Mouse (Mus musculus) stomach, embryonic 16.5 days (tissue): Measurements from ENCODE around the gene Myh1. TPM values are rescaled to one million over a fixed set of nuclear protein-coding genes. Genes with fewer than 3 reads are reported as not detected.

Source experiments
- ATAC-seq: fragments of 200-750 bp; cut with Nextera tagmentation; 2 replicates; pipeline ENCODE4 v1.8.0; 2017; ENCODE audit warnings: moderate number of reproducible peaks, moderate TSS enrichment; ENCODE audit not compliant: insufficient read depth, low FRiP score
- H3K27ac ChIP-seq: fragments of 300-500 bp; sonication (generic); 2 replicates; pipeline ENCODE4 v1.5.1; 2014; ENCODE audit warnings: low read length
- H3K27me3 ChIP-seq: fragments of 300-500 bp; sonication (generic); 2 replicates; pipeline ENCODE4 v1.6.1; 2014; ENCODE audit warnings: low read length, control low read depth, mixed read lengths; ENCODE audit not compliant: control insufficient read depth, insufficient read depth
- H3K36me3 ChIP-seq: fragments of 300-500 bp; sonication (generic); 2 replicates; pipeline ENCODE4 v1.6.1; 2014; ENCODE audit warnings: low read length; ENCODE audit not compliant: control insufficient read depth, insufficient read depth
- H3K4me1 ChIP-seq: fragments of 300-500 bp; sonication (generic); 2 replicates; pipeline ENCODE4 v1.6.1; 2014; ENCODE audit warnings: low read length, control low read depth, mixed read lengths; ENCODE audit not compliant: control insufficient read depth, insufficient read depth
- H3K4me2 ChIP-seq: fragments of 300-500 bp; sonication (generic); 2 replicates; pipeline ENCODE4 v1.6.1; 2014; ENCODE audit warnings: low read depth, low read length, mixed read lengths
- H3K4me3 ChIP-seq: fragments of 300-500 bp; sonication (generic); replicated peaks from 2 replicates; pipeline ENCODE4 v1.5.1; 2014; ENCODE audit warnings: mild to moderate bottlenecking, low read length
- H3K9ac ChIP-seq: fragments of 300-500 bp; sonication (generic); 2 replicates; pipeline ENCODE4 v1.6.1; 2014; ENCODE audit warnings: low read length
- H3K9me3 ChIP-seq: fragments of 300-500 bp; sonication (generic); replicated peaks from 2 replicates; pipeline ENCODE4 v1.6.1; 2016; ENCODE audit warnings: low read length, control low read depth; ENCODE audit not compliant: control insufficient read depth
- WGBS: fragments of 180-500 bp; shearing (Covaris S2); extraction: QIAGEN DNeasy Blood & Tissue Kit; methylation state at CpG from one replicate; pipeline ENCODE4 v1.1.7; 2014; 5-methylcytosine and 5-hydroxymethylcytosine counted together
- polyA plus RNA-seq: library from polyadenylated mRNA; unstranded; fragments of >200 nt; fragmentation: Nextera tagmentation; extraction: Ambion mirVana; gene quantifications from 2 replicates; pipeline ENCODE4 v1.2.1, GENCODE M21; 2015

Myh1 gene
- polyA plus RNA-seq, 1 experiment from 2014 or later, result 0.83 TPM

DNA sequence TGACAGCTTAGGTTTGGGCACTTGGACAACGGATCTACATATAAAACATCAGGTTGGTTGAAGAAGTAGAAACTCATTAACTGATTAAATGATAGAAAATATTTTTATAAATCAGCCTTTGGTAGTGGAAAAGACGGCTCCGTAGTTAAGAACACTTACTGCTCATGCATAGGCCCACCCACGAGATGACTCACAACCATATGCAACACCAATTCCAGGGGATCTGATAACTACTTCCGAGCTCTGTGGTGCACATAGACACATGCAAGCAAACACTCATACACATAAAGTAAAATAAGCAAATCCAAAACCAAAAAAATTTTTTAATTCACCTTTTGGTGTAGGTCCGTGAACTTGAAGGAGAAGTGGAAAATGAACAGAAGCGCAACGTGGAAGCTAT, 22.0 kb downstream of the Myh1 start:
- no peak for ATAC-seq
- no peak overlapping the region for H3K4me3 ChIP-seq
- H3K36me3 ChIP-seq, result no peaks in the 10 kb centered on the region
- H3K4me2 ChIP-seq, result no peak overlapping the region
- no peaks in the 10 kb centered on the region for H3K27me3 ChIP-seq
- H3K27ac ChIP-seq, result no peak overlapping the region
- H3K4me1 ChIP-seq, result no peaks in the 10 kb centered on the region
- no peaks in the 10 kb centered on the region for H3K9me3 ChIP-seq
- H3K9ac ChIP-seq, result no peak overlapping the region
- 92% methylated on average over 8 of the region's 8 CpGs for WGBS

DNA sequence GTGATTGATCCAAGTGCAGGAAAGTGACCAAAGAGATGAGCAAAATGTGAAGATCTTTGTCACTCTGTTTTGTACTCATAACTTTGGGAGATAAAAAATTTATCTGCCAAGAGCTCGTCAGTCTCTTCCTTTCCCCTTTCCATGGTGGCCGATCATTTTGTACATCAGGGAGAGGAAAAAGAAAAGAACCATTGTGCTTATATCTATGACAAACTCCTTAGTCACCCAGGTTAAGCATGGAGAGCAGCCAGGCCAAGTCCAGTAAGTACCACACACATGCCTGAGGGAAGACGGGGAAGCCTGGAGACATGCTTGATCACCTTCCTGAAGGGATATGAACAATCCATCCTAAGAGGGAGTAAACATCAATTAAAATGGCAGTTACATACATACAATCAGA, 24.6 kb downstream of the Myh1 start:
- Histone ChIP-seq H3K4me3 (no peak overlapping the region), H3K4me1 (no peaks in the 10 kb centered on the region), H3K27me3 (no peaks in the 10 kb centered on the region), H3K27ac (no peak overlapping the region), H3K9ac (no peak overlapping the region), H3K36me3 (no peaks in the 10 kb centered on the region), H3K4me2 (no peak overlapping the region), H3K9me3 (no peaks in the 10 kb centered on the region)
- 83% methylated on average over 3 of the region's 3 CpGs for WGBS
- no peak for ATAC-seq

DNA sequence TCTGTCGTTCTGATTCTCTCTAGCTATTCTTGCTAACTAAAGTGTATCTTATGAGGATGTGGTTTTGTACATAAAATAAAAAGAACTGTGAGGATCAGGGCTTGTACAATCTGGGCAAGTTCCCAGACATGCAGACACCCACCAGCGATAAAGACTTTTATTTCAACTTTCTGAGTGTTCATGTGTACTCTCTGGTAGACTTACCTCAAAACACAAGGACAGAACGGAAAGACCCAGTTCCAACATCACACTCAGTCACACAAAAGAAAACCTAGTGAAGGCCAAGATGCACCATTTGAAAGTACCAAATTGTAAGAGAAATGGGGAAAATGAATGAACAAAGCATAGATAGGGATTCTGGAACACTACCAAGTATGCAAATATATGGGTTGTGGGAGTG, 28.9 kb downstream of the Myh1 start:
- Histone ChIP-seq H3K9ac (no peak overlapping the region), H3K36me3 (no peaks in the 10 kb centered on the region), H3K4me2 (no peak overlapping the region), H3K4me1 (no peaks in the 10 kb centered on the region), H3K4me3 (no peak overlapping the region), H3K9me3 (no peaks in the 10 kb centered on the region; the same call in 1 of the 2 replicates), H3K27me3 (no peaks in the 10 kb centered on the region), H3K27ac (no peak overlapping the region)
- no peak for ATAC-seq
- WGBS, result 75% methylated on average over 3 of the region's 3 CpGs

GRCm38 (mm10) chr11:67229166-67229565, 29.3 kb downstream of the Myh1 start:
- no peak for ATAC-seq
- Histone ChIP-seq H3K36me3 (no peaks in the 10 kb centered on the region), H3K4me2 (no peak overlapping the region), H3K27me3 (no peaks in the 10 kb centered on the region), H3K9me3 (no peaks in the 10 kb centered on the region; the same call in 1 of the 2 replicates), H3K27ac (no peak overlapping the region; the same call in 1 of the 2 replicates), H3K4me3 (no peak overlapping the region), H3K4me1 (peaks cover 1% of the 10 kb centered on the region; the same call in 1 of the 2 replicates), H3K9ac (no peak overlapping the region)
- 74% methylated on average over 5 of the region's 5 CpGs for WGBS

DNA sequence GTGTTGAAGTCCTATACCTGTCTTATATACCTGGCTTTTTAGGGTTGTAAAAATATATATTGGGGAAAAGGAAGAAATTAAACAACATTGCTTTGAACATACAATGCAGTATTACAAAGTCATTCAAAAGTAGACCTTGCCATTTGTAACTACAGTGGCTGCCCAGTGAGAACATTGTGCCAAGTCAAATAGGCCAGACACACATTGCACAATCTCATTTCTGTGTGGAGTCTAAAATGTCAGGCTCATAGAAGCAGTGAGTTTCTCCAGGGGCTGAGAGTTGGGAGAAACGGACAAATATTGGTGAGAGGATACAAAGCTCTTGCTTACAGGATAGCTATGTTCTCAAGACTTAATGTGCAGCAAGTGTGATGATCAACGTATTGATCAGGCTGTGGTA, 30.1 kb downstream of the Myh1 start:
- peaks cover 2% of the 10 kb centered on the region; the same call in 1 of the 2 replicates for H3K4me1 ChIP-seq
- 84% methylated on average over 2 of the region's 2 CpGs for WGBS
- H3K4me2 ChIP-seq, result no peak overlapping the region
- H3K27ac ChIP-seq, result no peak overlapping the region
- H3K9ac ChIP-seq, result no peak overlapping the region
- no peaks in the 10 kb centered on the region; the same call in 1 of the 2 replicates for H3K9me3 ChIP-seq
- H3K4me3 ChIP-seq, result no peak overlapping the region
- no peak for ATAC-seq
- H3K36me3 ChIP-seq, result no peaks in the 10 kb centered on the region
- no peaks in the 10 kb centered on the region for H3K27me3 ChIP-seq

DNA sequence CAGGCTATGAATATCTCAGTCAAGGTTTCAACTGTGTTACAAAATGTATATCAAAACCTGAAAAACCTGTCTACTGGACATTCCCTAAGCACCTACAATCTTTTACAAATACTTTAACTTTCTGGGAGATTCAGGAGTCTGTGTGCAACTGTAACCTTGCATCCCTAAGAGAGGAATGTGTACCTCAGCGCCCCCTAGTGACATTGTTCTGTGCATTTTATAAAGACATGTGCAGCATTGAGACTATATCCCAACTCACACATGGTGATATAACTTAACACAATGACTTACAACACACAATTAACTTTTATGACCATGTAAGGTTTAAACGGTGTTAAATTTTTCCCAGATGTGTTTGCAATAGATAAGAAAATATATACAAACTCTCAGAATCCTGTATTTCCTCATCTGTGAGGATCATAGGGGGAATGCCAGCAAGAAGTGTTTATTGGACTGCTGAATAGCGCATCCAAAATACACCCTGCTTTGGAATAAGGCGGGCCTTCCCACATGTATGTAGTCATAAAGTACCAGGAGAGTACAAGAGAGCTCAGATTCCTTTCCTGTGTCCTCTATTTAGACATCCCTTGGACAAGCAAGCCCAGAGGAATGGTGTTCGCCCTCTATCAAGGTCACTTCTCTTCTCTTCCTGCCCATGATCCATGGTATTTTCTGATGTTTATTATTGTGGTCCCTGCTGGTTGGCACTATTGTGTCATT, 35.9 kb downstream of the Myh1 start:
- no peak overlapping the region for H3K27ac ChIP-seq
- H3K9me3 ChIP-seq, result no peaks in the 10 kb centered on the region; the same call in 1 of the 2 replicates
- no peaks in the 10 kb centered on the region for H3K27me3 ChIP-seq
- no peaks in the 10 kb centered on the region for H3K36me3 ChIP-seq
- H3K4me1 ChIP-seq, result peaks cover 2% of the 10 kb centered on the region; the same call in 1 of the 2 replicates
- 63% methylated on average over 5 of the region's 5 CpGs for WGBS
- no peak overlapping the region for H3K9ac ChIP-seq
- no peak for ATAC-seq
- no peak overlapping the region for H3K4me2 ChIP-seq
- no peak overlapping the region for H3K4me3 ChIP-seq

- Histone ChIP-seq H3K27ac (no peak overlapping the region), H3K9me3 (no peaks in the 10 kb centered on the region; the same call in 1 of the 2 replicates), H3K9ac (no peak overlapping the region), H3K4me2 (no peak overlapping the region), H3K4me1 (peaks cover 2% of the 10 kb centered on the region; the same call in 1 of the 2 replicates), H3K36me3 (no peaks in the 10 kb centered on the region), H3K4me3 (no peak overlapping the region), H3K27me3 (no peaks in the 10 kb centered on the region)
- WGBS, result 81% methylated on average over 9 of the region's 9 CpGs
- ATAC-seq, result no peak
These were observed 36.9 kb downstream of the Myh1 start for GRCm38 (mm10) chr11:67236799-67237198.

DNA sequence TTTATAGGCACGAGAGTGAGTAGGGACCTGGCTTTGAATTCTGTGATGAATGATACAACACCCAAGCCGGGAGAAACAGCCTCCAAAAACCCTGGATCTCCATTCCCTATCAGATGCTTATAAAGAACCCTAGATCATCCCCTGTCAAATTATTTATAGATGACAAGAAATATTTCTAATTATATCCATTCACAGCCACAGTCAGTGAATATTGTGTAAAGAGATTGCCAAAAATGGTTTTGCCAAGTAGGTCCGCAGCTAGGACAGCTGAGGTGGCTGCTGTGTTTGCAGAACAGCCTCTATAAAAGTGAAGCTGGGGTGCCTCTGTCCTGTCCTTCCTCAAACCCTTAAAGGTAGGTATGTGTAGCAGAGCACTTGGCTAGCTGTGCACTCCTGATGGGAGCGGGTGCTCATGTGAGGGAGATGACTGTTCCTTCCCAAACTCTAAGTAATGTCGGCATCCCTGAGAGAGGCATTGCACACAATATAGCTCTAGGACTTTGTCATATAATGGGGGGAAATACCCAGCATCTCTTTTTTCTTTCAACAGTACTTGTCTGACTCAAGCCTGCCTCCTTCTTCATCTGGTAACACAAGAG, 37.7 kb downstream of the Myh1 start, which contains the start of gene Myh4:
Myh4 (plus strand) TSS at position 549 of the 599 bp plus-strand sequence.
- Histone ChIP-seq H3K4me1 (peaks cover 2% of the 10 kb centered on the region; the same call in 1 of the 2 replicates), H3K9ac (no peak within 1 kb of the TSS), H3K27me3 (no peaks in the 10 kb centered on the region), H3K27ac (no peak within 1 kb of the TSS), H3K9me3 (no peaks in the 10 kb centered on the region; the same call in 1 of the 2 replicates), H3K4me3 (no peak within 1 kb of the TSS), H3K4me2 (no peak within 1 kb of the TSS), H3K36me3 (no peaks in the 10 kb centered on the region)
- ATAC-seq, result no peak
- 76% methylated on average over 5 of the region's 5 CpGs for WGBS

- H3K4me2 ChIP-seq, result no peak overlapping the region
- no peaks in the 10 kb centered on the region for H3K36me3 ChIP-seq
- no peak overlapping the region for H3K4me3 ChIP-seq
- no peaks in the 10 kb centered on the region for H3K9me3 ChIP-seq
- H3K9ac ChIP-seq, result no peak overlapping the region
- ATAC-seq, result no peak
- WGBS, result 73% methylated on average over 6 of the region's 6 CpGs
- no peak overlapping the region for H3K27ac ChIP-seq
- H3K4me1 ChIP-seq, result no peaks in the 10 kb centered on the region
- no peaks in the 10 kb centered on the region for H3K27me3 ChIP-seq
These were observed 41.2 kb downstream of the Myh1 start for GRCm38 (mm10) chr11:67241051-67241450.
